ENCODE assay signal across 1 mouse cellular context in genomic region chr2:180657394-180658013, GRCm38 (mm10).
TF ChIP-seq lines count a peak whose summit lies in the region.

No protein-coding gene starts in this region.

TF ChIP-seq in CH12.LX, 34 proteins besides CTCF, POLR2A, EP300 and RAD21:
- peak; percentile 66 for TF ChIP-seq SMC3 (IDR thresholded peaks at IDR 0.05; ENCODE audit: low read depth, low read length)
- TF ChIP-seq MYC (IDR thresholded peaks at IDR 0.05; ENCODE audit: low read depth, low read length): peak; percentile 92
- TF ChIP-seq KAT2A (IDR thresholded peaks at IDR 0.05; ENCODE audit: insufficient replicate concordance, low read length): no peak
- TF ChIP-seq MAX (IDR thresholded peaks at IDR 0.05; ENCODE audit: low read length): peak; percentile 77
